Mouse (Mus musculus) B cell, adult 2 months (primary cell): ENCODE results near the gene Med24.
"Not testable (repeated sequence)": the region's sequence is repeated elsewhere in the genome, so short reads cannot be mapped to it uniquely, and the experiment has no call there.

Experiments
- DNase-seq, 2 experiments: peaks; one replicate each; pipeline ENCODE4 v3.0.0; 2022

The Med24 gene

DNA sequence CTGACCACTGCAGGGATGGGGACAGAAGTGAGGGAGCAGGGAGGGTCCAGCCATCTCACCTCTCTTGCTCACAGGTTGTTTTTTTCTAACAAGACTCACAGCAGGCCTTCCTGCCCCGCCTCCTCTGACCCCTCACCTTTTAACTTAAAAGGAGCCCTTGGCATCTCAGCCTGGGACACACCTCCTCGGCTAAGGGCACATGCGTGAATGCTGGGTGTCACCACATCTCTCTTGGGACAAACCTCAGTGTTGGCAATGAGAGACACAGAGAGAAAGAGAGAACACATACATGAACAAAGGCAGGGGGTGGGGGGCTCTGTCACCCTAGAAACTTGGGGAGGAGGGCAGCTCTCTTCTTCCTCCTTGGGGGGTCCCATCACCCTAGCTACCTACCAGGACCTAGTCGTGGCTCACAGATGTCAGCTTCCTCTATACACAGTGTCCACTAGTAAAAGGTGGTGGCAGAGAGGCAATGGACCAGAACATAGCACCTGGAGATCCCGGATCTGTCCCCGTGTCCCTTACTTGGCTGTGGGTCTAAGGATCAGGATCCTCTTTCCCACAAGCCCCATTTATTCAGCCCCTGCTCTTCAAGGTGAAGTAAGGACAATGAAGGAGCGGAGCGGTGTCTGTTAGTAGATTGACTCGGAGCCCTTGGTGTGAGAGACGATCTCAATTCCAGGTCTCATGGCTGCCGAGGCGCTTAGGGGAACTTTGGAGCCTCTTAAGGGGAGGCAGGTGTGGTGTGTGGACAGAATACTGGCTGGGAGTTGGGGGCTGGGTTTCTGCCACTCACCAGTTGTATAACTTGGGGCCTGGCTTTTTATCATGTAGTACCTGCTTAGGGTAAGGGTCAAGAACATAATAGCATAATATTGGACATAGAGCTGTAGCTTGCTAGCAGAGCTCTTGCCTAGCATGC, 17.0 kb upstream of the Med24 start:
- peak in 1 of 2 experiments; percentile 32 for DNase-seq

DNA sequence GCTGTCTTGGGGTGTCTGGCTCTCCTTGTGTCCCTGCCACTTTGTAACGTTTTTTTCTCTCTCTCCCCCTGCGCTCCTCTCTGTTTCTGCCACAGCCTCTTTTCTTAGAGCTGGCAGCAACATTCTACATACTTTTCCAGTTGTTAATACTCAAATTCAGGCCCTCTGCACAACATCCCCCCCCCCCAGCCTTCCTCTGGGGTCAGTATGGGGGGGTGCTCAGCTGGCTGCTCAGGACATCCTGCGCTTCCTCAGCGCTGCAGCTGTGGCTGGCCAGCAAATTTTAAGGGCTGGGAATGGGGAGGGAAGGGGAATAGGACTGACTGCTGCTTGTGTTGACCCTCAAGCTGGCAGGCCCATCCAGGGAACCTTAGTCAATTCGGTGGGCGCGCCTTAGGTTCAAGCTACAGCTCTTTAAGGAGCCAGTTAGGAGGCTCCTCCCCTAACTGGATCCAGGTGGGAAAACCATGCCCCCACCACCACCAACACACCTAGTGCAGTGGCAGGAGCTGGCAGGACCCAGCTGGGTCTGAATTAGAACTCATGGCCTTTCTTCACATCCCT, 15.3 kb upstream of the Med24 start:
- DNase-seq, result no peak

DNA sequence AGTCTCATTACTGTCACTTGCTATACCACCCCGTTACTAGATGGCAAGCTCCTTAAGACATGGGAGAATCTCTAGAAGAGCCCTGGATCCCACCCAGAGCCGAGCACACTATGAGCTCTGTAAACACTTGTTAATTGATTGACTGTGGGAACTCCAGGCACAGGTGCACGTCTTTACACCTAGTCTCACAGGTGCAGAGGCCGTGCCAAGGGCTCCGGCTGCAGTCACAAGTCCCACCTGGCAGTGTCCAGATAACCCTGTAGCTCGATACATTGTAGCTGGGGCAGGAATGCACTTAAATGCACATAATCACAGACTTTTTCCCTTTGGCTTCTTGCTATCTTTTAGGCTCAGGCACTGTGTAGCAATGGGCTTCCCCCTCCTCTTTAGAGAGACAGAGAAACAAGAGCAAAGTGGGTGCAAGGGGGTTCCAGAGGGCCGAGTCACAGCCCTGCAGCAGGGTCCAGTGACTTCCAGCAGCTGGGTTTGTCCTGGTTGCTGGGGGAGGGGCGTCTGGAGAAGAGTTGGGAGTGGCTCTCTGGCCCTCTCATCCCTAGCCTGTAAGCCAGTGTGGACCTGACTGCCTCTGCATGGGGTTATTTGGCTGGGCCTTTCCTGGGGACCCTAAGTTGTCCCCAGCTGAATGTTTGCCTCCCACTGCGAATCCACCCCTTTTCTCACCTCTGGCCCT, 14.6 kb upstream of the Med24 start:
- DNase-seq, result no peak

DNA sequence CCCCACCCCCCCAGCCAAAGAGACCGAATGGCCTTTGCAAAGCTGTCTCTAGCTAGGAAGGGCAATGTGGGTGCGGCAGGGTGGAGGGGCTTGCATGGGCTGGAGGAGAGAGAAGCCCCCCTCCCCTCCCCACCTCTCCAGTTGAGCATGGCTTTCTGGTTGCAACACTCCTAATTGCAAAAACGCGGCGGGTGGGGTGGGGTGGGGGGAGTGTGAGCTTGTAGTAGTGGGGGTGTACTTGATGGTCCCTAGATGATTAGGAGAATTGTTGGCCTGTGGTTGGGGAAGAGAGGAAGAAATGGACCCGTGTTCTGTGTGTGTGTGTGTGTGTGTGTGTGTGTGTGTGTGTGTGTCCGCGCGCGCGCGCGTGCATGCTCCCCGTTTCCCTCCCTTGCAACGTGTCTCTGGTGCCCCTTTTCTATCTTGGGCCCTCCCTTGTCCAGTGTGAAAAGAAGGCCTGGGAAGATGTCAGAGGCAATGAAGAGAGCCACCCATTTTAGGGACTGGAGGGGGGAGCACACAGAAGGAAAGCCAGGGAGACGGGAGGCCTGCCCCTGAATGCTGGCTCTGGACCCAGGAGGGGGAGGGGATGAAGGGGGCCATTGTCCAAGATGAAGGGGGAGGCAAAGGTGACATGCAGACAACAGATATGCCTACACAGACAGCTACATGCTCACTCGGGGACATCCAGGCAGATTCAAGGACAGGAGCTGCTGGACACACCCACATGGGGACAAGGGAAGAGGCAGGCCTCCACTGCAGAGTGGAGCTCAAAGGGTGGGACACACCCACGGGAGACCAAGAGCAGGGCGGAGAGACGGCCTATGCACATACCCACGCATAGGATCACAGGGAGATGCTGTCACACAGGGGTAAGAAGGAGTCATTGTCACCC, 13.4 kb upstream of the Med24 start:
- DNase-seq, result peak in 1 of 2 experiments; percentile 15

- DNase-seq, result peak; percentile 80 to 83
Observed at GRCm38 (mm10) chr11:98741622-98742396, 12.6 kb upstream of the Med24 start.

DNA sequence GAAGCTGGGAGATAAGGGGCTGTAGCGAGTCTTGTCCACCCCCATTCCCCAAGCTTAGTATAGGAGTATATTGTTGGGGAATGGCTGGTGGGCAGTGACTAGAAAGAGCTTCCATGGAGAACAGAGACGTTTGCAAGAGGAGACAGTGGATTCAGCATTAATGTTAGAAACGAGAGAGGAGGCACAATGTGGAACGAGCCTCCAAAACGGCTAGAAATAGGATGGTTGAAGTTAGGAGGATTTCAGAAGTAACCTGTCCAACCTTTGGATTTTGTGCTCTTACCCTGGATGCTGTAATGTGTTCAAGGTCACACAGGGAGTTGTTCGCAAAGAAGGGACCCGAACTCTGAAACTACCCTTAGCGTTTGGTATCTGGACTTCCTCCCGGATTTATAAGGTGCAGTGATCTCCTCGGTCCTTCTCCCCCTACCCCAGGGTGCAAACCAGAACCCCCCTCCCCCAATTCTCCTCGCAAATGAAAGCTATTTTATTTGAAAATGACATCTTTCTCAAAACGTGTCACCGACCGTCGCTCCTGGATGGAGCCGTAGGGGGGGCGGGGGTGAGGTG, 11.9 kb upstream of the Med24 start:
- DNase-seq, result peak in 1 of 2 experiments; percentile 12

DNA sequence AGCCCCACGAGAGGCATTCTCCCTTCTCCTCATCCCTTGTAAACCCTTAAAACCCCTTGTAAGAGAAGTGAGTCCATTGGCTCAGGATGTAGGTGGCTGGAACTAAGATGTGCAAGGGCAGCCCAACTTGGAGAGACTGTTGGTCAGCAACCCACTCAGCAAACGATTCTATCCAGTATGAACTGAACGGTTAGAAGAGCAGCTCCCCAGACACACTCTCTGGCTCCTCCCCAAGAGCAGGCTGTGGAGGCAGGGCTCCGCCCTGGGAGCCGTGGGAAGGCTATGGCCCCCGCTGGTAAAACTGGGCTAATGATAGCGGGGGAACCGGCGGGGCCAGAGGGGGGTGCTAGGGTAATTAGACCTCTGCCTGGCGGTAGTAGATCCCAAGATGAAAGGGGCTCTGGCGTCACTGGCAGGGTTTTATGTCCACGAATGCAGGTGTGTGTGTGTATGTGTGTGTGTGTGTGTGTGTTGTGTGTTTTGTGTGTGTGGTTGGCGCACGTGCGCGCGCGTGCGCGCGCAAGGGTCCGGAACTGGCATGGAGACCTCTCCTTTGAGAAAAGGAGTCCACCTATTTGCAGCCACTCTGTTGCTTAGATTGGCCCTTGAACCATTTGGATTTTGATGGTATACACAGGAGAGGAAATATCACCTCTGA, 11.3 kb upstream of the Med24 start, which contains the start of gene Thra:
Thra (plus strand) TSS at position 246 of the 658 bp plus-strand sequence.
- DNase-seq, result peak; percentile 32 to 44

DNA sequence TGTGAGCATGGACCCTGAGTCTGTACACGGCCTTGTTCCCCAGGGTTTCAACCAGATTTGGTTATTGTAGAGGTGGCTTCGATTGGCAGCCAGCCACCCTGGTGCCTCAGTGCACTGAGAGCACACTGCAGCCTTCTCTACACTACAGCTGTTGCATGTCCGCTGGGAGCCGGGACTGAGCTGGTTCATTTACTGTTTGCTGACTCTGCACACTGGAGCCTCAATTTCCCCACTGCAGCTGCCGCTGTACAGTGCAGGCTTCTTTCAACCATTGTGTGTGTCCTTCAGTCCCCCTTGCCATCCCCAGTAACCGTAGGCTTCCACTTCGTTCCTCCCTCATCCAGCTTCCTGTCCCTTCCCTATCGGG, 10.8 kb upstream of the Med24 start:
- no peak for DNase-seq

DNA sequence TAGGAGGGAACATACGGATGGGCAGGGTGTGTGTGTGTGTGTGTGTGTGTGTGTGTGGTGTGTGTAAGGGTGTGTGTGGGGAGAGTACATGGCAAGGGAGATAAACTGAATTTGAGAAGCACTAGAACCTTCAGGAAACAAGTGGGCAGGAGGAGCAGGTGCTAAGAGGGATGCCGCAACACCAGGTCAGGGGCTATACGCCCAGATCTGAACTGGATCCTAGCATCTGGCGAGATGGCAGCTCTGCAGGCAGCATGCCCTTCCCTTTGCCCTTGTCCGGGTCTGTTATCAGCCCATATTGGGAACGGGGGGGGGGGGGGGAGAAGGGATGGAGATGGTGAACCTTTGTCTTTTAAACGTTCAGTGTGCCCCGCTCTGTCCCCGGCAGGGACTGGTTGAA, 9.7 kb upstream of the Med24 start:
- DNase-seq, result no peak

DNA sequence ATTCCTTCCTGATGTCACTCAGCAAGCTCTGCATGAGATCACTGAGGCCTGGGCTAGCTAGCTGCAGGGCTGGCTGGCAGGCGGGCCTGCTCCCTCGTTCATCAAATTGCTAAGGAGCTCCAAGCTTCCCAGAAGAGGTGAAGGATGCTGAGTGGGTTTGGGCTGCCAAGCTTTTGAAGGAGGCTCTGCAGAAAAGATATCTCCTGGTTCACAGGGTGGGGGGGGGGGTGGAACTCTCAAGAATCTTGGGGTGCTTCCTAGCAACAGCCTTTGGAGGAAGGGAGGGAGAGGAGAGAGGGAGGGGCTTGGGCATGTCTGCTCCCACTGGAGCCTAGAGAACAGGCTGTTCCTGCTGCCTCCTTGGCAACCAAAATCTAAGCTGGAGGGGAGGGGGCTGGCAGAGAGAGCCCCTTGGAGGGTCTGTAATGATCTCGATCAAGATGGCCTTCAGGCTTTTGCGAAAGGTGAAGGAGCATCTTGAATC, 9.2 kb upstream of the Med24 start:
- DNase-seq, result no peak

DNA sequence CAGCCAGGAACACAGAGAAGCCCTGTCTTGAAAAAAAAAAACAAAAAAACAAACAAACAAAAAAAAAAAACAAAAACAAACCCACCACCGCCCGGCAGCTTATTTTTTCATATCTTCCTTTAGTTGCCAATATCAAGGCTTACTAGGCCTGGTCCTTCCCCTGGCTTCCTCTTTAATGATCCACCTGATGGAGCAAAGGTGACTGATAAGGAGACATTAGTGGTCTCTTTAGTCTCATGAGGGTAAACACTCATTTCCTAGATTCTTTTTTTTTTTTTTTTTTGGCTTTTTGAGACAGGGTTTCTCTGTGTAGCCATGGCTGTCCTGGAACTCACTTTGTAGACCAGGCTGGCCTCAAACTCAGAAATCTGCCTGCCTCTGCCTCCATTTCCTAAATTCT, 8.0 kb upstream of the Med24 start:
- DNase-seq, result not testable (repeated sequence)

GRCm38 (mm10) chr11:98736176-98736575, 6.9 kb upstream of the Med24 start:
- DNase-seq, result no peak

GRCm38 (mm10) chr11:98735111-98735510, 5.9 kb upstream of the Med24 start:
- DNase-seq, result no peak

DNA sequence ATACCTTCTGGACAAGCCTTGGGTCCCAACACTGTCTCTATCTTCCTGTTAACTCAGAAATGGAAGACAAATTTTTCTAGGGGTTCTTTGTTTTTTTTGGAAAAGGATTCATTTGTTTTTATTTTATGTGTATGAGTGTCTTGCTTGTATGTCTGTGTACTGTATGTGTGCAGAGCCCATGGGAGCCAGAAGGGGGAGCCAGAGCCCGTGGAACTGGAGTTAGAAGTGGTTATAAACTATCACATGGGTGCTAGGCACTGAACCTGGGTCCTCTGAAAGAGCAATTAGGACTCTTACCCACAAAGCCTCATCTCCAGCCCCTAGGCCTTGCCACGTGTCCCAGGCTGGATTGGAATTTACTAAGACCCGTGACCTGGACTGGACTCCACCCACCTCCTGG, 4.8 kb upstream of the Med24 start:
- peak; percentile 35 to 36 for DNase-seq

DNA sequence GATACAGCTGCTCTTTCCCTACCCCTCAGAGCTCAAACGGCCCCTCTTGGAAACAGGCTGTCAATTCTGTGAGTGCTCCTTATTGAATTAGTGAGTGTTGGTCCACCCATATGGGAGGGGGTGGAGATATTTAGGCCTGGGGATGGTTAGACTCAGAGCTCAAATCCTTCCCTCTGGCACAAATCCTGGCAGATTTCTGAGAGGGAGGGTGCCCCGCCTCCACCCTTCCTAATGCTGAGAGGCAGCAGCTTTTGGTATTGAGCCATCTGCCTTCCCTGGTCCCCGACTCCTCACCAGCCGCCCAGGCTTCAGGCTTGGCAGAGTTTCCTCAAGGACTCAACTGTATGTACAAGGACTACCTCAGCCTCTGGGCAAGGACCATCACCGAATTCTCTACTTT, 1.9 kb upstream of the Med24 start:
- no peak for DNase-seq

- no peak for DNase-seq
Observed at GRCm38 (mm10) chr11:98730727-98731126, 1.5 kb upstream of the Med24 start.

GRCm38 (mm10) chr11:98725926-98726506, 3.2 kb downstream of the Med24 start:
- DNase-seq, result no peak

DNA sequence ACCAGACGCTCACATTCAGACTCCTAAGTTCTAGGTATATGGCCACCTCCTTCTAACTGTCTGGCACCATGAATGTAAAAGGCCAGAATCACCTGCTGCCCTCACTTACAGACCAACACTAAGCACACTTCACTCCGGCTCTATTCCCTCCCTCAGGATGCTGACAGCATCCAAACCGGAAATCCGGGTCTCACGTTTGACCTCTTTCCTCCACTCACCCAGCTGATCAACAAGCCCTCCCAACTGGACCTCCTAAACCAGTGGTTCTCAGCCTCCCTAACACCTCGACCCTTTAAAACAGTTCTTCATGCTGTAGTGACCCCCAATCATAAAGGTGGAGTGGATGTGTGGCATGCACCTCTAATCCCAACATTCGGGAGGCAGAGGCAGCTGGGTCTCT, 6.1 kb downstream of the Med24 start:
- no peak for DNase-seq

DNA sequence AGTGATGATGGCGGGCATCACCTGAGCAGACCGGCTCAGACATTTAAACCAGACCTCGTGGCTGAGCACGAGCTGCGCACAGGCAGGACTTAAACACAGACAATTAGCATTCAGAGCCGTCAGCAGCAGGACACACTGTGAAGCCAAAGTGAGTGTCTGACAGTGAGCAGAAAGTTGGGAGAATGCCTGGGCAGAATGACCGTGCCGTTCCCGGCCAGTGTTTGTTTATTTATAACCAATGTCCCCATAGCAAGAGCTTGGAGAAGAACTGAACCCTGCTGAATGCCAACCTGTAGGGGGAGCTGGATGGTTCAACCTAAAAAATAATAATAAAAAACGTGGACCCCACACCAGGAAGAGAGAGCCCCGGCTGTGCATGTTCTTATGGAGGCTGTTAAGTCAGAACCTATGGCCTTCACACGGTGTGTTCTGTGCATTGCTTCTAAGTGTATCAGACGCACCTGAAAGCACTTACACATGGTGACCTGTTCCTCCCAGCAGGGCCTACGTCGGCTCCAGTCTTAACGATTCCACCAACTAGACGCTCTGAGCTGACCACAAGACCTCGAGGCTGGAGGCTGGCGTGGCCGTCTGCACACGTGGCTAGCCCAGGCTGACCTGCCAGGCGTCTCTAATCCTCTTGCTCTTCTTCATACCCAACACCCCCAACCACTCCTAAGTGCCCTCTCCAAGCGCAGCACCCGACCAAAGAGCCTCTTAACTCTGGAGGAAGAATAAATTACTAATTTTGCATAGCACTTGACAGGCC, 7.6 kb downstream of the Med24 start:
- DNase-seq, result no peak

DNA sequence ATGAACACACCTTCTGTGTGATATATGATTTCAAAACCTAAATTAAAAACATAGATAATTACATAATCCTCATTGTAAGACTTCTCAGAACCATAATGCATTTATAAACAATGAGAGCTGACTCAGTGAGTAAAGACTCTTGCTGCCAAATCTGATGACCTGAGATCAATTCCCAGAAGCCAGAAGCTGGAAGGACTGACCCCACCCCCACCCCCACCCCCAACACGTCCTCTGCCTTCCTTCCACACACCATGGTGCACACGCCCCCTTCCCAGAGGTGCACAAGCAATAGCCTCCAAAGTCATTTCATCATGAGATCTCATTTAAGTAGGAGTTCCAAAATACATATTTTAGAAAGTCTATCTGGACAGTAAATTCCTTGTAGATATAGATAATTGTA, 8.5 kb downstream of the Med24 start:
- no peak for DNase-seq
